Mouse (Mus musculus) liver, postnatal 0 days (tissue): Measurements from ENCODE around the gene Pde4d.

Experiments used
- CTCF ChIP-seq: sonication (generic); IDR thresholded peaks from 2 replicates; pipeline ENCODE4 v1.5.1; 2016; ENCODE audit warnings: antibody characterized with exemption, low read depth
- EP300 ChIP-seq: IDR thresholded peaks from 2 replicates; pipeline ENCODE4 v1.6.1; 2016; ENCODE audit warnings: antibody characterized with exemption, low read depth, mild to moderate bottlenecking

DNA sequence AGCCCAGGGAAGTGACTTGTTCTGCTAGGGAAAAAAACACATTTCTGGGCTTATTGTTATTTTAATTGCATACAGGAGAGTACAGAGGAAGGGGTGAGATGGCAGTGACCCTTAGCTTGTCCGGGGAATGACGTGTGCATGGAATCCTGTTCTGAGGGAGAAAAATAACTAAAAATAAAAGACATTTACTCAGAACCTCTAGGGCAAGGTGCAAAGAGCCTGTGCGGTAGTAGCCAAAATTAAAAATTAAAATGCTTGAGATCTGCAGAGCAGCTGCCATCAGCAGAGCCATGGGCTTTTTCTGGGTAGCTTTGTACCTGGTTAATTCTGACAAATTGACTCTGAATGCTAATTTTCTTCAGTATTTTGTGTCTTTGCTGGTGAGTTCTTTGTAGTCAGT lies 322.6 kb downstream of the Pde4d start:
- TF ChIP-seq CTCF (no peak), EP300 (no peak)
